Mouse (Mus musculus) G1E (cell line): ENCODE measurements around the gene Krtcap2. TPM values are rescaled to one million over a fixed set of nuclear protein-coding genes. Genes with fewer than 3 reads are reported as not detected.

Experiments
- ATAC-seq: 2 replicates; pipeline ENCODE4 v1.8.0; 2016; ENCODE audit warnings: mild to moderate bottlenecking; ENCODE audit not compliant: insufficient number of reproducible peaks, poor library complexity, low FRiP score, severe bottlenecking; ENCODE audit errors: extremely low read depth
- DNase-seq: peaks from one replicate; pipeline ENCODE4 v3.0.0; 2012; ENCODE audit warnings: low spot score
- H3K27me3 ChIP-seq: 2 replicates; pipeline ENCODE4 v1.6.1; 2012; ENCODE audit warnings: mild to moderate bottlenecking, low read length, inconsistent platforms; ENCODE audit not compliant: insufficient read depth
- H3K36me3 ChIP-seq: replicated peaks from 2 replicates; pipeline ENCODE3; 2012; ENCODE audit warnings: mild to moderate bottlenecking, inconsistent platforms
- H3K4me1 ChIP-seq: 2 replicates; pipeline ENCODE4 v1.6.1; 2012; ENCODE audit warnings: low read depth, low read length, inconsistent platforms, mixed read lengths; ENCODE audit not compliant: insufficient read depth
- H3K4me3 ChIP-seq: 2 replicates; pipeline ENCODE4 v1.5.1; 2012; ENCODE audit warnings: low read depth, mild to moderate bottlenecking, inconsistent platforms, low read length, moderate library complexity, mixed read lengths
- H3K9me3 ChIP-seq: replicated peaks from 2 replicates; pipeline ENCODE4 v1.6.1; 2012; ENCODE audit warnings: inconsistent platforms
- CTCF ChIP-seq: IDR thresholded peaks from 2 replicates; pipeline ENCODE4 v1.5.1; 2012; ENCODE audit warnings: low read depth, low read length, inconsistent platforms, mixed read lengths
- GATA1 ChIP-seq: IDR thresholded peaks from 2 replicates; pipeline ENCODE4 v1.6.1; 2012; ENCODE audit warnings: borderline replicate concordance, low read length, inconsistent platforms, mixed read lengths
- GATA2 ChIP-seq: IDR thresholded peaks from 2 replicates; pipeline ENCODE4 v1.6.1; 2012; ENCODE audit warnings: low read depth, low read length, inconsistent platforms, borderline replicate concordance
- POLR2AphosphoS5 ChIP-seq: IDR thresholded peaks from 2 replicates; pipeline ENCODE4 v1.6.1; 2012; ENCODE audit warnings: low read depth, low read length, inconsistent platforms; ENCODE audit not compliant: insufficient replicate concordance
- TAL1 ChIP-seq: conservative IDR thresholded peaks from 2 replicates; pipeline ENCODE4 v1.6.1; 2012; ENCODE audit warnings: low read depth, low read length, inconsistent platforms, mixed read lengths
- polyA plus RNA-seq: library from polyadenylated mRNA; stranded (reverse); fragments of >175 nt; gene quantifications from 2 replicates; pipeline ENCODE4 v1.2.3, GENCODE M21; 2012
- total RNA-seq, 2 experiments: library from RNA; stranded (forward) in 1 of 2; stranded (reverse) in 1 of 2; fragments of 200-1000 nt in 1 of 2; fragments of >200 nt in 1 of 2; fragmentation: Nextera tagmentation in 1 of 2; gene quantifications; 2 replicates each; pipeline ENCODE4 v1.2.3; 2014 to 2017

The Krtcap2 gene
- total and polyA plus RNA-seq, 3 experiments, result 86.4 to 145 (median 132) TPM

GRCm38 (mm10) chr3:89278107-89278506 is 32.3 kb downstream of the Krtcap2 start:
- peaks cover 3% of the 10 kb centered on the region; the same call in 1 of the 2 replicates for H3K4me1 ChIP-seq
- no peak for TF ChIP-seq GATA1
- no peak for TF ChIP-seq GATA2
- no peak for TF ChIP-seq TAL1
- no peak for TF ChIP-seq CTCF
- no peak for TF ChIP-seq POLR2AphosphoS5
- DNase-seq (no peak), ATAC-seq (no peak)
- no peak overlapping the region for H3K4me3 ChIP-seq
- H3K36me3 ChIP-seq, result no peaks in the 10 kb centered on the region
- no peaks in the 10 kb centered on the region for H3K9me3 ChIP-seq
- peaks cover 59% of the 10 kb centered on the region for H3K27me3 ChIP-seq

GRCm38 (mm10) chr3:89278643-89279042 is 32.9 kb downstream of the Krtcap2 start:
- peaks cover 3% of the 10 kb centered on the region; the same call in 1 of the 2 replicates for H3K4me1 ChIP-seq
- peaks cover 60% of the 10 kb centered on the region for H3K27me3 ChIP-seq
- H3K9me3 ChIP-seq, result no peaks in the 10 kb centered on the region
- H3K4me3 ChIP-seq, result no peak overlapping the region
- no peak for ATAC-seq
- TF ChIP-seq CTCF (no peak), POLR2AphosphoS5 (no peak), TAL1 (no peak), GATA2 (no peak), GATA1 (no peak)
- no peak for DNase-seq
- no peaks in the 10 kb centered on the region for H3K36me3 ChIP-seq

GRCm38 (mm10) chr3:89279153-89279890 is 33.6 kb downstream of the Krtcap2 start:
- ATAC-seq (no peak), DNase-seq (no peak)
- TF ChIP-seq POLR2AphosphoS5 (no peak), GATA1 (no peak)
- H3K4me3 ChIP-seq, result no peak overlapping the region
- no peaks in the 10 kb centered on the region for H3K9me3 ChIP-seq
- H3K4me1 ChIP-seq, result peaks cover 3% of the 10 kb centered on the region; the same call in 1 of the 2 replicates
- H3K36me3 ChIP-seq, result no peaks in the 10 kb centered on the region
- H3K27me3 ChIP-seq, result peaks cover 66% of the 10 kb centered on the region

- Histone ChIP-seq H3K27me3 (peaks cover 69% of the 10 kb centered on the region), H3K4me3 (no peak overlapping the region), H3K4me1 (peaks cover 3% of the 10 kb centered on the region), H3K9me3 (no peaks in the 10 kb centered on the region), H3K36me3 (no peaks in the 10 kb centered on the region)
- ATAC-seq (no peak), DNase-seq (no peak)
- TF ChIP-seq TAL1 (no peak), POLR2AphosphoS5 (no peak), GATA1 (no peak), GATA2 (no peak), CTCF (no peak)
Observed at GRCm38 (mm10) chr3:89280050-89280605, 34.4 kb downstream of the Krtcap2 start.

GRCm38 (mm10) chr3:89280606-89281511 is 35.1 kb downstream of the Krtcap2 start, which contains the start of gene Efna1:
Gene Efna1, minus strand, starts transcription at chr3:89281142.
- Histone ChIP-seq H3K27me3 (peaks cover 76% of the 10 kb centered on the region), H3K4me1 (peaks cover 8% of the 10 kb centered on the region), H3K4me3 (no peak within 1 kb of the TSS), H3K9me3 (no peaks in the 10 kb centered on the region), H3K36me3 (no peaks in the 10 kb centered on the region)
- TF ChIP-seq TAL1, result no peak
- TF ChIP-seq GATA2, result no peak
- no peak for TF ChIP-seq POLR2AphosphoS5
- no peak for TF ChIP-seq CTCF
- TF ChIP-seq GATA1, result no peak
- DNase-seq (no peak), ATAC-seq (no peak)

- TF ChIP-seq GATA1 (no peak), CTCF (no peak)
- DNase-seq (peak; percentile 35), ATAC-seq (no peak)
- Histone ChIP-seq H3K9me3 (no peaks in the 10 kb centered on the region), H3K36me3 (no peaks in the 10 kb centered on the region), H3K4me3 (no peak overlapping the region), H3K27me3 (peaks cover 77% of the 10 kb centered on the region), H3K4me1 (peaks cover 8% of the 10 kb centered on the region)
Observed at GRCm38 (mm10) chr3:89281579-89282290, 36.0 kb downstream of the Krtcap2 start.
